ENCODE assay signal across 17 mouse cellular contexts in genomic region chr5:7454896-7455295, GRCm38 (mm10).
"Had no signal": no experiment of that assay in that cellular context is flagged by ENCODE, and none has a peak within 500 bp of the region (broad histone marks: within the 10 kb centered on the region; RNA-seq: fewer than 3 reads in every experiment).

No protein-coding gene starts in this region.

- H3K27me3 ChIP-seq: liver, embryonic 15.5 days; lung, embryonic 15.5 days; megakaryocyte, embryonic 14.5 days; midbrain, embryonic 13.5 days; midbrain, embryonic 15.5 days; neural tube, embryonic 12.5 days; stomach, embryonic 15.5 days had no signal

- H3K9ac ChIP-seq: liver, embryonic 15.5 days; liver, postnatal 0 days; lung, embryonic 15.5 days; midbrain, embryonic 13.5 days; midbrain, embryonic 15.5 days; neural tube, embryonic 12.5 days; stomach, embryonic 15.5 days had no signal

- H3K4me1 ChIP-seq: liver, embryonic 15.5 days; lung, embryonic 15.5 days; megakaryocyte, embryonic 14.5 days; midbrain, embryonic 13.5 days; midbrain, embryonic 15.5 days; neural tube, embryonic 12.5 days; stomach, embryonic 15.5 days had no signal

- H3K27ac ChIP-seq: liver, embryonic 15.5 days; lung, embryonic 15.5 days; midbrain, embryonic 13.5 days; midbrain, embryonic 15.5 days; neural tube, embryonic 12.5 days; stomach, embryonic 15.5 days; stomach, postnatal 0 days had no signal

- H3K36me3 ChIP-seq: liver, embryonic 15.5 days; lung, embryonic 15.5 days; midbrain, embryonic 13.5 days; midbrain, embryonic 15.5 days; neural tube, embryonic 12.5 days; stomach, embryonic 15.5 days had no signal

- ATAC-seq: liver, postnatal 0 days; lung, postnatal 0 days; midbrain, embryonic 13.5 days; midbrain, embryonic 15.5 days had no signal

- H3K4me3 ChIP-seq: liver, embryonic 15.5 days; lung, embryonic 15.5 days; megakaryocyte, embryonic 14.5 days; midbrain, embryonic 13.5 days; midbrain, embryonic 15.5 days; neural tube, embryonic 12.5 days; stomach, embryonic 15.5 days had no signal

- DNase-seq: liver, postnatal 0 days; lung, adult 2 months; lung, postnatal 14 days; lung, postnatal 36 days; right cerebral cortex, postnatal 14 days; thymus, postnatal 14 days; thymus, postnatal 36 days had no signal

- H3K9me3 ChIP-seq: liver, embryonic 15.5 days; lung, embryonic 15.5 days; megakaryocyte, embryonic 14.5 days; midbrain, embryonic 13.5 days; midbrain, embryonic 15.5 days; neural tube, embryonic 12.5 days; stomach, embryonic 15.5 days had no signal

- H3K4me2 ChIP-seq: liver, embryonic 15.5 days; lung, embryonic 15.5 days; midbrain, embryonic 11.5 days; midbrain, embryonic 13.5 days; midbrain, embryonic 15.5 days; neural tube, embryonic 12.5 days; stomach, embryonic 15.5 days had no signal
